Mouse (Mus musculus) layer of hippocampus, adult 9-11 months (tissue): ENCODE data around the gene Ppp1r14b.
"Not testable (repeated sequence)": the region's sequence is repeated elsewhere in the genome, so short reads cannot be mapped to it uniquely, and the experiment has no call there.

ENCODE experiments used
- DNase-seq: peaks from one replicate; pipeline ENCODE4 v3.0.0; 2022

The Ppp1r14b gene

GRCm38 (mm10) chr19:6977759-6978638, 3.2 kb downstream of the Ppp1r14b start:
- no peak for DNase-seq

- DNase-seq = no peak
Measured at GRCm38 (mm10) chr19:6978639-6978974, 3.8 kb downstream of the Ppp1r14b start.

DNA sequence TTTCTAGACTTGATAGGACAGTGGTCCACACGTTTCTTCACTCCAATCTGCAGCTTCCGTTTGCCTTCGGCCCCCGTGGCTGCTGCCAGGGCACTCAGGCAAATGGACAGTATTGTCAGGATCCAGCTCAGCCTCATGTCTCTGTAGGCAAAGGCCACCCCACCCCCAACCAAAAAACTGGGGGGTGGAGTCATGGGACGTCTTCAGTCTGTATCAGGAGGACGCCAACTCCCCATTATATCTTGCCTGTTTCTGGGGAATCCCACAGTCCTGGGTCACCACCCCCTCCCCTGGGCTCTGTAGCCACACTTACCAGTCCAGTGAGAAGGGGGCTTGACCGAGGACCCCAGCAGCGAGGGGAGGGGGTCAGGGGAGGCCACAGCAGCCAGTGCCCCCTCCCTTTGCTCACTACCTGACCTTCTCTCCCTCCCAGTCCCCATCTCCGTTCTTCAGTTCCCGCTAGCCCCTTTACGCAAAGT, 4.3 kb downstream of the Ppp1r14b start:
- peak; percentile 78 for DNase-seq

DNA sequence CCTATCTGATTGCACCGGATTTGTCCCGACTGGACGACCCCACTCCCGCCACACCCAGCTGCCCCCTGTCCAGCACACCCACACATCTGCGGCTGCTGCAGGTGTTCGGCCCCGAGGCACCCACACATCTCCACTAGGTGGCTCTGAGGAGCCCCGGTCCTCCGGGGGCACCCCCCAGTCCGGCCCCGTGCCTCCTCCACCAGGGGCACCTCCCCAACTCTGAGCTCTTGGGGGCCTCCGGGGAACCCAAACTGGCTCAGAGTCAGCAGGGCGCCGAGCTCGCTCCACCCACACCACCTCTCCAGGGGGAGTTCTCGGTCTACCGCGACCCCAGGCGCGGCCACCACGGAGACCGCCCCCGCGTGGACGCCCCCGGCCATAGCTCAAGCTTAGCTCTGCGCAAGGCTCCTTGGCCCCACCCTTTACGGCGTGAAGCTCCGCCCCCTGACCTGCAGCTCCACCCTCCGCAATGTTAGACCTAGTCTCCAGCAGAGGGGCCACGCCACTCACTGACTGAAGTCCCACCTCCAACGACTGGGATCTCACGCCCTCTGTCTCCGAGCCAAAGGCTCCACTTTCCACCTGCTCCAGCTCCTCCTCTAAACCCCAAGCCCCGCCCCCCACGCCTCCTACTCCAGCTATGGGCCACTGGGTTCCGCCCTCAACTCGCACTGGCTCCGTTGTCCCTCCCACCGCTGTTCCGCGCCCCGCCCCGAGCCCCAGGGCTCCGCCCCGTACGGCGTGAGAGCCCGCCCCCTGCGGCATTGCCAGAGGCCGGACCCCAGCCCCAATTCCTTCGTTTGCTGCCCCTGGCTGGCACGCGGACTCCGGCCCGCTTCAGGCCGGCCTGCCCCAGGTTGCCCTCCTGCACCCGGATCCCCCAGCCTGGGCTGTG, 5.0 kb downstream of the Ppp1r14b start:
- peak; percentile 100 for DNase-seq

DNA sequence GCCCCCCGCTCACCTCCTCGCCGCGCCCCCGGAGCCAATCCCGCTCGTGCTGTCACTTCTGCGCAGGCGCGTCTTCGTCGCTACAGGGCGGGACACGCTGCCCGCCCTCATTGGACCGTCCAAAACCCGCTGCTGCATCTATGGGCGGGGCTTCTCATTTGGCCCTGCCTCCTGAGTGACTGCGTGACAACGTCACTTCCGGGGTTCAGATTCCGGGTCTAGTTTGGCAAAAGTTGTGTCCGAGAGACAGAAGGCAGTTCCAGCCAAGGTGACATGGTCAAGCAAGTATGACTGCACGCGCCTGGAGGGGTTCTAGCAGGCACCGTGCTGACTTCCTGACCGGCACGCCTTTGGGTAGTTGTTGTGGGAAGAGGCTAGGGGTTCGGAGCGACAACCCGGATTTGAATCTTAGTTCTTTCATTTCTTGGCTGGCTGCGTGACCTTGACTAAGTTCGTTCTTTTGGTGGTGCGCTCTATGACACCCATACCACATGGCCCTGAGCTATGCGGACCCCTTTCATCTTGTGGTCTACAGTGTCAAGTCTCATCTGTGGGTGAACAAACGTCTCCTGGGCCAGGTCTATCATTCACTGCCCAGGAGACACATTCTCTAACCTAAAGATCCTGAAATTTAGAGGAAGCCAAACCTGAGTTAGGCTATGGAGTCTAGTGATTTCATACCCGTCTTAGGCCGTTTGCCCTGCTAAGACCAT, 5.8 kb downstream of the Ppp1r14b start, which contains the start of gene Fkbp2:
Fkbp2 (minus strand) TSS at position 121 of the 713 bp plus-strand sequence.
- DNase-seq = peak; percentile 99

DNA sequence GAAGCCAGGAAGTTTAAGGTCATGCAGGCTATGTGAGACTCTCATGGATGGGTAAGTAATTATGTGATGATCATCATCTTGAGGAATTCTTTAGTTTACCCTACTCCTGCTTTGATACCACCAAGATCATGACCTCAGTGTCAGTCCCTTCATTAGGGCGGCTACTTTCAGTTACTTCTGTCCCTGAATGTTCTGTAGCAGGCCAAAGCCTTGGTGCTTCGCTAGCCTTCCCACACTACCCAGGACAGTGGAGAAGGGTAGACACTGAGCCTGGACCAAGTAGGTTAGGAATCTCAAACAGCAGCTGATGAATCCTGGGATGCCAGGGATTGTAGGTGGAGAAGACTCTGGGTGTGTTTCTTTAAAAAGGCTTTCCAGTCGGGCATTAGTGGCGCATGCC, 6.7 kb downstream of the Ppp1r14b start:
- DNase-seq = no peak

DNA sequence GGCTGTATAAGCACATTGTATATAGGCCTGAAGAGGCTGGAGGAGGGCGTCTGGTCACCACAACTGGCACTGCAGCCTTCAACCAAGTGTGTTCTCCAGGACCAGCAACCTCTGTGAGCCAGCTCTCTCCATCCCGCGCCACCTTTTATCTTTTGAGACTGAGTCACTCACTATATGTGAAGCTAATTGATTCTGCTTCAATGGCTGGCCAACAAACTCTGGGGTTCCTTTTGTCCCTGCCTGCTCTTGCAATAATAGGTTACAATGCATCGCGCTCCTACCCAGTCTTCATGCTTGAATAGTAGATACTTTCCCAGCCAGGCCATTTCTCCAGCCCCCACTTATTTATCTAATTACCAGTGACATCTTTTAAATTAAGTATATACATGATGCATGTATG, 8.9 kb downstream of the Ppp1r14b start:
- DNase-seq = no peak

- DNase-seq = no peak
Measured at GRCm38 (mm10) chr19:6985300-6985699, 10.5 kb downstream of the Ppp1r14b start.

DNA sequence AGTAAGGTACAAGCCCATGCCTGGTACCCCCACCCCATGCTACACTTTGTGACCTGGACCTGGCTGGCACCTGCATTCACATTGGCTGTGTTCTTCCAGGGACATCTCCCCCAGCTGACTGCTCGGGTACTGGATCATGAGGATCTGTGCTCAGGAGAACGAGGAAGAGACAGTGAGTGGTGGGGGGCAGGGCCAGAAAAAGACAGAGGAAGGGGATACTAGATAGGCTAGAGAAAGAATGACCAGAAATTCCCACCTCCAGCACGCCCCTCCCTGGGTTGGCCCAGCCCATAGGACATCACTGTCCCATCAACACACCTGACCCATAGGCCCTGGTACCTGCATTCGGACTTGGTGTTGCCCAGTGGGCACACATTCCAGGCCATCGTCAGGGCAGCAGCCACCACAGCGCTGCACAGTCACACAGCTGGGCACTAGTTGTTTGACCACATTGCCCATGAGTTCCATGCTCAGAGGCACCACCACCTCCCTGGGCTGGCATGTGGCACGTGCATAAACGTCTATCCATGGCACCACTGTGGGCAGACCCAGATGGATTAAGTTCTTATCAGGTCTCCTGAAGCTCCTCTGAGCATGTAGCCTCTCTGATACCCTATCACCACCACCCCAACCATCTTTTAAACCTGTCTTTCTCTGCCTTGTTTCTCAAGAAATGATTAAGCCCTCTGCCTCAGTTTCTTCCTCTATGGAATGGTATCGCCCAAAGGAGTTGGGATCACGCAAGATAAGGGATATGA, 11.4 kb downstream of the Ppp1r14b start:
- DNase-seq = no peak

DNA sequence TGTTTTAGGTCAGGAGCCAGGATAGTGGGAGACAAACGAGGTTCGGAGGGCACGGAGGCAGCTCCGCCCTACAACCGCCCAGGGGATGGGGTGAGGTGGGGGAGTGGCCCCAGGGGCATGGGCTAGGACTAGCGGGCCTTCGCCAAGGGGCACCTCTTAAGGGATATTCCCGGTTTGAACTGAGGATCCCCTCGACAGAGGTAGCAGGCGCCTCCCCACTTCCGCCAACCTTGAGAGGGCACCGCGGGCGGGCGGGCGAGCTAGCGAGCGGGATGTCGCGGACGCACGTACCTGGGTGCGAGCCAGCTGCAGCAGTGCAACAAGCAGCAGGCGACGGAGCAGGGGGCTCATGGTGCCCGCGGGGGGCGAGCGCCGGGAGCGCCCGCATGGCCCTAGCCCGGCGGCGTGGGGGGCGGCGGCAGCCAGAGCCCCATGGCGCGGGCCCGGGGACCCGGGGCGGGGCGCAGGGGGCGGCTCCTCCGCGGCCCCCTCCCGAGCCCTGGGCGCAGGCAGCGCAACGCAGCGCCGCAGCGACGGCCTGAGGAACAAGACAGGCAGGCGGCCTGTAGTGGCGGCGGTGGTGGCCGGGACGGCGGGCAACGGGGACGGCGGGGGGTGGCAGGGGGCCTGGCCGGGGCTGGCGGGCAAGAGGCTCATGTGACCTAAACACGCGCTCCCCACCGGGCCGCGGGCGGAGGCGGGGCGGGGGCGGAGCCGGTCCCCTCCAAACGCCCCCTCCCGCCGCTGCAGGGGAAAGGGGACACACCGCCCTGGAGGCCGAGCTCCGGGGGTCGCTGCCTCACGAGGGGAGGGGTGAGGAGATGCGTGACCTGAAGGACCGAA, 12.5 kb downstream of the Ppp1r14b start, which contains the start of gene Vegfb:
Vegfb (minus strand) TSS at position 591 of the 843 bp plus-strand sequence.
- no peak for DNase-seq

DNA sequence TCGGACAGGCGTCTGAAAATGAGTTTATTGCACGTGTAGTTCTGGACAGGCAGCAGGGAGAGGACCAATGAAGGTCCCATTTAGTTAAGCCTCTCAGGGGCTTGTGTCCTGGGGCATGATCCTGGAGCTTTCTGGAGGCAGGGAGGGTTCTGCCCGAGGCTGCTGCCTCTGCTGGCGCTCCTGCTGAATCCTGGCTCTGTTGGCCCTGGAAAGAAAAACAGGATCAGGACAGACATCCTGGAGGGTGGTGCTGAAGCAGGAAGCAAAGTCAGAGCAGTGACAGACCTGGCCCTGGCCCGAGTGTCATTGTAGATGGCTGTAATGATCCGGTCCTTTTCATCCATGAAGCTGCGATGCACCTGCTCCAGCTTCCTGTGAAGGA, 13.1 kb downstream of the Ppp1r14b start:
- no peak for DNase-seq

- no peak for DNase-seq
Measured at GRCm38 (mm10) chr19:6989251-6989650, 14.5 kb downstream of the Ppp1r14b start.

DNA sequence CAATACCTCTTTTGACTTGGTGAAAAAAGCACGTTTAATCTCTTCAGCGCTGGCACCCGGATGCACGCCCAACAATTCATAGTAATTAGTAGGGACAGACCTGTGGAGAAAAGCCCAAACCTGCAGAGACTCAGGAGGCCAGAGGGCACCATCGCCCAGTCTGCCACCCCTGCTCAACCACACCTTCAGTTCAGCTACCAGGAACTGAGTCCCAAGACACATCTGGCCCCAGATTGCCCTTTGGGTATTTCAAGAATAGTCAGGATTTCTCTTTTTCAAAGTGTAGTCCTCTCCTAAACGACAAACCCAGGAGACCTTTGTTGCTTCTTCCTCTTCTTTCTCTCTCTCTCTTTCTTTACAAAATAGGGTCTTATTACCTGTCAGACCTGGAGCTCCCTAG, 15.9 kb downstream of the Ppp1r14b start:
- DNase-seq = no peak

- DNase-seq = not testable (repeated sequence)
Measured at GRCm38 (mm10) chr19:6991166-6991565, 16.4 kb downstream of the Ppp1r14b start.

DNA sequence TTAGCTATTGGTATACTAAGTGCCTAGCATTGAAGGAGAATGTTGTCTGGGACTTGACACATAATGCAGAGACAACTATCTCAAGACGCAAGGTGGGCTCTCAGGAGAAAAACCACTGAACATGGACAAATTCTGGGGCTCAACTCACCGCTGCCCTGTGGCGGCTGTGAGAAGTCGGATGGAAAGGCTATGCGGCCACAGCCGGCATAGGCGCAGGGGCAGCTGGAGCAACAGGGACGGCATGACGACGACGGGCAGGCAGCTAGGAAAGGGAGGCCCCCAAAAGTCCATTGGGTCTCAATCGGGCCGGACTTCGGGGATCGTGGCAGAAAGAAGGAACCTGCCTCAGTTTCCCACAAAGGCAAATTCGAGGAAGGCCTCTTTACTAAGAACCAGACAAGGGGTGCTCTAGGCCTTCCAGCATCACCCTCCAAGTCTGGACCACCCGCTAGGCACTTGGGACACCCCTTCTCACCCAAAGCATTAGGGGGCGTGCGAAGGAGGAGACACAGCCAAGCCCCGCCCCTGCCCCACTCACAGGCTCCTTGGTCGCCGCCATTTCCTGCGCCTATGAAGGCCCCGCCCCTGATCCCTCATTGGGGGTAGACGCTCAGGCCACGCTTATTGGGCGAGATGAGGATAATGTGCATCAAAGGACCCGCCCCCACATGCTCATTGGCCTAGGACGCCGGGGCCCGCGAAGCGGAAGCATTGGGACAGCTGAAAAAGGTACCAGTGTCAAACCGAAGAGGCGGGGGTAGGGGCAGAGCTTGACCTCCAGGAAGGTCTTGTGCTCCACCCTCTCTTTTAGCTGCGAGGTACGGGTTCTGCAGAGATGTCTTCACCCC, 17.5 kb downstream of the Ppp1r14b start, which contains the start of gene Dnajc4:
Dnajc4 (minus strand) TSS at position 562 of the 848 bp plus-strand sequence.
- DNase-seq = peak; percentile 98

DNA sequence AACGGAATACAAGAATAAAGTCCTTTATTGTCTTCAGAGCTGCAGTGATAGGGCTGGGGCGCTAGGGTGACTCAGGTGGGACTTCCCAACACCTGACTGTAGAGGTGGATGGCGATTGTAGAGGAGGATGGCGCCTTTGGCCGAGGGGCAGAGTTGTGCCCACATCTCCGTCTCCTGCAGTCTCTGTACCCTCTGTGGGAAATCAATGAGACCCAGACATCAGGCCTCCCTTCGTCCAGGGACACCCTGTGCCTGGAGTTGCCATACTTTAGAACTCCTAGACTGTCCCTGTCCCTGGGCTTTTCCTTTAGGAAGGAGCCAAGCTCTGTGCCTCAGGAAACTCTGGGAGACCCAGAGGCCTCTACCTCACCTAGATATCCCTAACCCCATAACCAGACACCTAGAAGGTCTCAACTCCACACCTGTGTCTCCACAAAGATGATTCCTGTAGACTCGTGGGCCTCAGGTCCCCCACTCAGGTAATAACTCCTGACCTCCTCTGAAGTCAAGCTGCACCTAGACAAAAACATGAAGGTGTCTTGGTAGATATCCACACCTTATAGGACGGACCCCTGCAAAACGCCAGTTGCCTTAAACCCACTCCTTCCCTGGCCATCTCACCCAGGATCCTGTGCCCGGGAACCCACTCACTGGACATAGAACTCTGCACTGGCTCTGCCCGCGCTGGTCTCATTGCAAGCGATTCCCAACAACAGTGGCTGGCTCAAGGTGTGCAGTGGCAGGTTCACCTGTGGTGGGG, 18.4 kb downstream of the Ppp1r14b start:
- no peak for DNase-seq

- DNase-seq = peak; percentile 3
Measured at GRCm38 (mm10) chr19:6994002-6994401, 19.2 kb downstream of the Ppp1r14b start.

- peak; percentile 2 for DNase-seq
Measured at GRCm38 (mm10) chr19:6994489-6994888, 19.7 kb downstream of the Ppp1r14b start.
